Mouse (Mus musculus): ENCODE results near the gene Bad.

DNA sequence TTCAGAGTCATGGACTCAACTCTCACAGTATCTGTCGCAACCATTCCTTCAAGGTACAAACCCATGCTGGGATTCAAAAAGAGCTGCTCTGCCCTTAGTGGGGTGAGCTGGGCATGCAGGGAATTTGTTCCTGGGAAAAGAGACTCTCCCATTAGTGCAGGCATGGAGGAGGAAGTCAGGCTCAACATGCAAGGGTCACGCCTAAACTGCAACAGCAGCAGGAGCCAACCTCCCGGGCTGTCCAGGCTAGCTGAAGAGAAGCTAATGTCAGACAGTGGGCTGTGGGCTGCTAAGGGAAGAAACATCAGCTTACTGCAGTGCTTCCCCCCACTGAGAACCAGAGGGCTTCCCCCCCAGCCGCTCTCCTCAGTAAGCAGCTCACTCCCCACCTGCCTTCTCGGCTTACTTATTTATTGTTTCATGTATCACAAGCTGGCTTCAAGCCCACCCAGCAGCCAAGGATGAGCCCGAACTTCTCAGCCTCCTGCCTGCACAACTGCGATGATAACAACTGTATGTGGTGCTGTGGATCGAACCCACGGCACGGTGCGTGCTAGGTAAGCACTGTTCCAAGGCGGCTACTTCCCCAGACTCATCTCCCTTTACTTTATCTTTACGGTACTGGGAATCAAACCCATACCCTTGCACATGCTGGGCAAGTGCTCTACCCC, 30.7 kb downstream of the Bad start:
- TF ChIP-seq CTCF (IDR thresholded peaks at IDR 0.05; ENCODE audit: borderline replicate concordance, extremely low read depth, insufficient read depth, insufficient read length) (no peak), POLR2A (IDR thresholded peaks at IDR 0.05; ENCODE audit: borderline replicate concordance, extremely low read depth, insufficient read depth, insufficient read length, poor library complexity, severe bottlenecking) (no peak)

Measured in brain, embryonic 14.5 days (tissue).